Mouse (Mus musculus) small intestine, adult 10 weeks (tissue): ENCODE data around the gene Naaladl1. TPM values are rescaled to one million over a fixed set of nuclear protein-coding genes. Genes with fewer than 3 reads are reported as not detected.

ENCODE experiments used
- polyA plus RNA-seq: library from polyadenylated mRNA; stranded (reverse); fragments of 350-450 nt; fragmentation: Illumina TruSeq; extraction: RNeasy Lipid Tissue Mini Kit (QIAGEN cat#74804); gene quantifications from one replicate; pipeline ENCODE4 v1.2.3, GENCODE M21; 2014; ENCODE audit warnings: low replicate concordance

Gene Naaladl1
- polyA plus RNA-seq: 3.8 TPM

DNA sequence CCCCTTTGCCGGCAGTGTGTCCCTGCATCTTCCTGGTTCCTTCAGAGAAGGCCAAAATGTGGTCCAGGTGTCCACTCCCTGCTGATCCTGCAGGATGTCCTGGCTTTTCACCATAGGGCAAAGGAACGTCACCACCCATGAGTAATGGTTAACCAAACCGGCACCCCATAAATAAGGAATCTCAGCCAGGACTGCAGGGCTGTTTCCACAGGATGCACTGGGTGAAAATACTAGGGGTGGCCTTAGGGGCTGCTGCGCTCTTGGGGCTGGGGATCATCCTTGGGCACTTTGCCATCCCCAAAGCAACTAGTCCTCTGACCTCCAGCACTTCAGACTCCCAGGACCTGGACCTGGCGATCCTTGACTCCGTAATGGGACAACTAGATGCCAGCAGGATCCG, at the start of gene Naaladl1:
Naaladl1 (plus strand) TSS at position 197 of the 400 bp plus-strand sequence.

DNA sequence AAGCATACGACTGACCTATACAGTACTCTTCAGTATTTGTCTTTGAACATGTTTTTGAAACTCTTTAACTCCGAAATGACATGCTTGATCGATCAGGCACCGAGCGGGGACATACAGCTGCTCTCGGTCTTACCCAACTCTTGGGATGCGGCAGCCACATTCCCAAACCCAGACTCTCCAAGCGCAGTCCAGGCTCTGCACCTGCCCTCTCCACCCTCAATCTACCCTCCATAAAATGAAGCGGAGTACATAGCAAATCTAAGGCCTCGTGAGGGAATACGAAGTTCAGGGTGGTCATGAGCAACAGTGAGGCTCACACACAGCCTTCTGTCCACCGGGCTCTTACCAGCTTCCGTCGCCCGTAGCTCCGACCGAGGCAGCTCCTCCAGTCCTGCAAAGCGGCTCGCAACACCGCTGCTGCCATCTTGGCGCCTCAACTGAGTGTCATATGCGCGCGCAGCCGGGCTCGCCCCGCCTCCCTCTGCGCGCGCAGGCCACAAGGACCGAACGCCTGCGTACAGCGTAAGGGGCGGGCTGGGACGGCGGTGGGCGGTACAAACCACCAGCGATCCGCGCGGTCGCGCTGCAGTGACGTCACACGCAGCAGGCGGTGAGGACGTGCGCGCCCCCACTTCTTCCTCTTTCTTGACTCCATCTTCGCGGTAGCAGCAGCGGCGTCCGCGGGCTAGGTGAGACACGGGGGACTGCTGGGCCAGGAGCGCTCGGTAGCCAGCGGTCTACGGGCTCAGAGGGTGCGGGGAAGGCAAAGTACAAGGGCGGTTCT, 48.1 kb upstream of the Naaladl1 start, which contains the start of the genes Mrpl49 and Fau:
Mrpl49 (minus strand) TSS at position 473 of the 784 bp plus-strand sequence.
Fau (plus strand) TSS at position 532 of the 784 bp plus-strand sequence.

DNA sequence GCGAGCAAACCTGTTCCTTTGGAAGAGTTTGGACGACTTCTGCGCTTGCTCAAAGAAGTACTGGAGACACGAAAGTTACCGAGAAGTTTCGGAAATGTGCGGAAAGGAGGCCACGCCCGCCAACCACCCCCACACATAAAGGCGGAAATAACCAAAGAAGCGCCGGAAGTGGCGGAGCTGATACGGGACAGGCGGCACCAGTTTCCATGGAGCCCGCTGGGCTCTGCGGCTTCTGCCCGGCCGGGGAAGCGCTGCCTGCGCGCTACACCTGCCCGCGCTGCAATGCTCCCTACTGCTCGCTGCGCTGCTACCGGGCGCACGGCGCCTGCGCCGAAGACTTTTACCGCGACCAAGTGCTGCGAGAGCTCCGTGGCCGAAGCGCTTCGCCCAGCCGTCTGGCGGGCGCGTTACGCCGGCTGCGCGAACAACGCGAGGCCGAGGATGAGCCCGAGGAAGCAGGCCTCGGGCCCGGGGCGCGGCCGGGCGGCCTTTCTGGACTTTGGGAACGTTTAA, 44.5 kb upstream of the Naaladl1 start, which contains the start of gene Znhit2:
Znhit2 (plus strand) TSS at position 172 of the 513 bp plus-strand sequence.

DNA sequence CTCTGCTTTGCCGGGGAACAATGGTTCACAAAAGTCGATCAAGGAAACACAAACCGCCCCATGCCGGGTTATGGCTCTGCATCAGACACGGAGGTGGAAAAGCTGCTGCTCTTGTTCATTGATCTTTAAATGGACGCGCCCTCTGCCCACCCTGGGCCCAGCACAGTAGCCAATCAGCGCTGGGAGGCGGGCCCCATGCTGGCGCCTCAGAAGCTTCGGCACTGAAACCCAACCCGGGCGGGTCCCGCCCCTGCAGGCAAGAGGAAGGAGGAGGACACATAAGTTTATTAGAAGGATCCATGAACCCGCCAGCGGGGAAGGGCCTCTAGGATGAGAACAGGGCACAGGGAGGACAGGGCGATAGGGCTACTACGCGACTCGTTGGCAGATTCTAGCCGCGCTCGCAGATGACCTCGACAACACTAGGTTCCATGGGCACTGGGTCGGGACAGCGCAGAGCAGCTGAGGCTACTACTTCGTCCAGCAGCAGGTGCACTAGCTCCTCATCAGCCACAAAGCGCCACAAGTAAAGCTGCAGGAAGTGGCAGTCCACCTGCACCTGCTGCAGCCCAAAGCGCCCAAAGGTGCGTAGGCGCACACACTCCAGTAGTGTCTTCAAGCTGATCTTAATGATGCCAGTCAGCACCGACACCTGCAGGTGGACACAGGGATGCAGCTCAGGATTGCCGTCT, 37.7 kb upstream of the Naaladl1 start, which contains the start of gene Tm7sf2:
Tm7sf2 (minus strand) TSS at position 650 of the 692 bp plus-strand sequence.

DNA sequence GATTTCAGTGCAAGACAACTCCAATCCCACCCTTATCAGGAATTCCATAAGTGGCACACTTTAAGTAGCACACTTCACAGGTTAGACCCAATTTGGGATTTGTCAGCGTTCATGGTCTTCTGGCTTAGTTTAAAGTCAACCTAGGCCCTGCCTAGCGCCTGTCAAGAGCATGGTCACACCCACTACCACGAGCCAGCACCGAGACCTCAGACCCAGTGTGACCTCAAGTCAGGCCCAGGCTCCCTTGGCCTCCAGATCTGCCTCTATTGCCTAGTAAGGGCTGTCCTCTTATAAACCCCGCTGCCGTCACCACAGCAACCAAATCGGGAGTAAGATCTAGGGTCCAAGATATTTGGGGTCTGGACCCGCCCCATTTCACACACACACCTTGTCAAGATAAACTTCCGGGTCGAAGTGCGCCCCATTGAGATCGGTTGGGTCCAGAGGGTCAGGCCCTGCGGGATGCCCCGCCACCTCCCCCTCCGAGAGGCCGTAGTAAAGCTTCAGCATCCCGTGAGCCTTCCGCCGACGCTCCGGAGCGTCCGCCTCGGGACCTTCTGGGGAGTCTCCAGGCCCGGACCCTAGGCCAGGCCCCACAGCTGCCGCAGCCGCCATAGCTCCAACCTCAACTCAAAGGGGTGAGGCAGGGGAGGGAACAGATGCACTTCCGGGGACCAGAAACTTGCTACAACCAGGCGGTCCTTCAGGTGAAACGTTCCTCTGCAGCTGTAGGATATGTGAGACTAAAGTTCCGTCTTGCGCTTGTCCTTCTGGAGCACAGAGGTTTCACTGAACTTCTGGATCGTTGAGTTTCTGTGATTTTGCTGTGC, 28.8 kb upstream of the Naaladl1 start, which contains the start of gene Vps51:
Vps51 (minus strand) TSS at position 668 of the 830 bp plus-strand sequence.

DNA sequence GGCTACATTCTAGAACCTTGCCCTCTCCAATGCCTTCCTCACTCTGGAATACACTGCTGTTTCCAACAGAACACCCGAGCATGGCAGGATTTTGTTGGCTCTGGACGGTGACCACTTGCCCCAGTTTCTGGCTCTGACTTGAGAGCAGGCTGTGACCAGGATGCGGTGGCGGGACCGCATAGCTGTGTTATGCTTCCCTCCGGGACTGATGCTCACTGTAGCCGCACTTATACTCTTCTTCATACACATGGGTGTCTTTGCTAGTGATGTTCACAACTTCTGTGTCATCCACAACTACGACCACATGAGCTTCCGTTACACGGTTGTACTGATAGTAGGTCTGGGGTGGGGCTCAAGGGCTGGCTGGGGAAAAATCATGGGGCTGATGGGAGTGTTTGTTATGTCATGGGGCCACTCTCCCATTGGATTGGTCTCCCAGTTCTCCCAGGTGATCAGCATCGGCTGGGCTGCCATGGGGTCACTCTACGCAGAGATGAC, 25.6 kb upstream of the Naaladl1 start, which contains the start of gene Tmem262:
Tmem262 (plus strand) TSS at position 51 of the 498 bp plus-strand sequence.

DNA sequence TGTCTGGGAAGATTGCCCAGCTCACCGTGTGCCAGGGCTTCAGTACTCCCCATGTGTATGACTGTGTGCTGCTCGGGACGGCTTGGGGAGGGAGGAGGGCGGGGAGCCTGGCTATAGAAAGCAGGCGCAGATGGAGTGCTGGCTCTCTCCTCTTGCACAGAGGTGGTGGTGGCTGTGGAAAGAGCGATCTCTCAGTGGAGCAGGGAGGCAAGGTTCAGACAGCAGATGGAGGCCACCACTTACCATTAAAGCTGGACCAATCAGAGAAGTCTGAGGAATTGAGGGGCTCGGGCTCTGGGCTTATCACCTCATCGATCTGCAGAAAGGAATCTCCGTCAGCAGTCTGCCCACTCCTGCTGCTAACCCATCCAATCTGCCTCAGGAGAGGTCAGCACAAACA, 23.4 kb upstream of the Naaladl1 start, which contains the start of gene Gm28374:
Gm28374 (minus strand) TSS at position 101 of the 400 bp plus-strand sequence.

DNA sequence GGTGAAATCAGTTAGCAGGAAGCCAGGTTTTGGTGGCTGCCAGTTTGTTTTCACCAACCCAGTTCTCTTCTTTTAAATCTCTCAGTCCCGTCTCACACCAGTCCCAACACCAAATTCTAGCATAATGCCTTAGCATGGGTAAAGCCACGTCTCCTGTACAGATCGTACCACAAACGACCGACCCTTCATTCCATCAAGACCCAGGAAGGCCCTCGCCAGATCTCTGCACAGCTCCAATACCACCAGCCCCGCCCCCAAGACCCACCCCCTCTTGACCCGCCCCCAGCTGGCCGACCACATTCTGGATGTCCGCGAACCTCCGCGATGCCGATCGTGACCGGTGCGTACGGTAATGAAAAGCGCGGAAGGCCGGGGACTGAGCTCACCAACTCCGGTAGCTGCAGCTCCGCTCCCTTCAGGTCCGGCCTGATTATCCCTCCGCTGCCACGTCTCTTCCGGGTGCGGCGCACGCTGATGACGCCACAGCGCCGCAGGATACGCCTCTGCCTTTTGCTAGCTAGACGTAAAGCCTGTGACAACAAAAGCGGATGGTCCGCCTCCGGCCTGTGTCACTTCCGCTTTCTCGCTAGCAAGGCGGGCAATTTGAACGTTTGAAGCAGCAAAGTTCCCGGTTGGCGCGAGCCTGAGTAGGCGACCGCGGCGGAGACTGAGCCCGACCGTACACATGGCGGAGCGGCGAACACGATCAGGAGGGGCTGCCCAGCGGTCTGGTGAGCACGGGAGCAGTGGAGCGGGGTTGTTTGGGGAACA, 20.9 kb upstream of the Naaladl1 start, which contains the start of the genes Zfpl1 and Cdca5:
Zfpl1 (minus strand) TSS at position 479 of the 771 bp plus-strand sequence.
Cdca5 (plus strand) TSS at position 506 of the 771 bp plus-strand sequence.

DNA sequence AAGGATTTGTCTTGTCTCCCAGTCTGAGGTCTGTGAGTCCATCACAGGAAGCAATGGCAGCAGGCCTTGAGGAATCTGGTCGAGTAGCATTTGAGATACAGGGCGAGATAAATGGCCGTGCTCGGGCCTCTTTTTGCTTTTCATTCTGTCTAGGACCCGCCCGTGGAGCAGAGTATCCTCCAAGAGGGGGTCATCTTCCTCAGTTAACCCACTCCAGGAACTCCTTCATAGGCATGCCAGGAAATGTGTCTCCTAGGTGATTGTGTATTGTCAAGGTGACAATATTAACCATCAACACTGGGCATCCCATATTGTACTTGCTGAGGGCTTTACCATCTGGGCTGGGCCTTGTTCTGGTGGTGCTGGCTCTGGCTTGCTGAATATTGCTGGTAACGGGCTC, 11.5 kb upstream of the Naaladl1 start, which contains the start of gene AC131692.1:
AC131692.1 (plus strand) TSS at position 301 of the 400 bp plus-strand sequence.

DNA sequence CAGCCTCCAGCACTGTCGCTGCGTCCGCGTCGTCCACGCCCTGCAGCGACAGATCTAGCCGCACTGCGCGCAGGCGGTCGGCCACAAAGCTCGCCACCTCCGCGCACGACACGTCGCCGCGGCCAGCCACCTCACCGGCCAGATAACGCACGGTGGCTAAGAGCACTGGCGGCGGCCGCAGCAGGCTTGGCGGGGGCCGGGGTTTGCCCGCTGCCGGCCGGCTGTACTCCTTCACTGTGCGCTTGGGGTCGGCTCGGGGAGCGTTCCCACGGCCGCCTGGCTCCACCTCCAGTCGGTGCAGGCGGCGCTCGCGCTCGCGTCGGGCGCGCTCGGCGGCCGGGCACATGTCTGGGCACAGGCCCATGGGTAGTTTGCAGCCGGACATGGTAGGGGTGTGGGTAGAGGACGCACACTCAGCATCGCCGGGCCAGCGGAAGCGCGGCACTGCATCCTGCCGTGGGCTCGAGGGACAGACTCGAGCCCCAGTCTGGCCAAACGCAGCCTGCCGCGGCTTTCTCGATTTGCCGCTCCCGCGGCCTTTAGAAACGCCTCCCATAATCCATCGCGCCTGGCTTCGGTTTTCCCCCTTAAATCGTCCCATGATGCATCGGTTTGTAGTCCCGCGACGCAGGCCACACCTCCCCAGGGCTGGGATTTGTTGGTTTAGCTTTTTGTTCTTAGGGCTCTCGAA, 12.5 kb downstream of the Naaladl1 start, which contains the start of gene Sac3d1:
Sac3d1 (minus strand) TSS at position 665 of the 691 bp plus-strand sequence.

DNA sequence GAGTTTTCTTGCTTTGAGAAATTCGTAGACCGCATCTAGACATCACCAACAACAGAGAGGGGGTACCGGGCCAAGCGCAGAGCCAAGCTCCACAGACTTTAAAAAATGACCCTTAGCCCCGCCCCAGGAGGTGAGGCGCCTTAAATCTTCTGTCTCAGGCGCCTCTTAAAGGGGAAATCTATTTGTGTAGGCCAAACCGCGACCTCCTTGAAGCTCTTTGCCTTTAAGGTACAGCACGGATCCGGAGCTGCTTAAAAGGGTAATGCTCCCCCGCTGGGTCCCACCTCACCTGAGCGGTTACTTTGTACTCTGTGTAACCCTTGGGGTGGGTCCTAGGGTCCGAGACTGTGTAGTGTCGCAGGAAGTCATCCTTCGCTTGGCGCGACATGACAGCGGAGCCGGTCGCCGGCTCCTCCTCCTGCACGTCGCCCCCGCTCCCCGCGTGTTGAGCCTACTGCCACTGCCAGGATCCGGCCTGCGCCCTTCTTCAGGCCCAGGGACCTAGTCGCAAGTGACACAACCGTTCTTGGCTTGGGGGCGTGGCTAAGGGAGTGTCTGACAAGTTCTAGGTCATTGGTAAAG, 22.3 kb downstream of the Naaladl1 start, which contains the start of gene Snx15:
Snx15 (minus strand) TSS at position 545 of the 582 bp plus-strand sequence.

DNA sequence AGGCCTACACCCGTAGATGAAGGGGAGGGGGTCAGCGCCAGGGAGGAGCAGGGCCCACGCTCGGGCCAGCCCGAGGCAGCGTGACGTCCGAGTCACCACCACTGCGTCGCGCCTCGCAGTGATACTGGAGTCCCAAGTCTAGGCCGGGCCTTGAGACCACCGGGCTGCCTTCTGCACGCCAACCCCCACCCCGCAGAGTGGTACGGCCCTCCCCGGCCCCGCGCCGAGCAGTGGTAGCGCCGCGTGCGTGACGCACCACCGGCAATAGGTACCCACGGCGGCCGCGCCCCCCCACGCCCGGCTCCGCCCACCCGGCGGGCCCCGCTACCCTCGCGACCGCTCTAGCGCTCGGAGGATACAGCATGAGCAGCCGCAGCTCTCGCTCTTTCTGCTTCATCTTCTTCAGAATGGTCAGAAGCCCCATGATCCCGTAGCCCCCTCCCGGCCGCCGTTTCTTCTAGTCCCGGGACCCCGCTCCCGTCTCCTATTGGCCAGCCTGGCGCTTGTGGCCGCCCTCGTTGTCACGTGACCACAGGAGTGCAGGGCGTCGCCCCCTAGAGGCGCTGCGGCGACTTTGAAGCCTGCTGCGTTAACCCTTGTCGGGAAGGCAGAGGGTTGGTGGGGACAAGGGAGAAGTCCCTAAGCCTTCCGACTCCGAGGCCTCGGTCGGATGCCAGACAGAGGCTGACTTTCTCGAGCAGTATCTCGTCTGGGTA, 35.3 kb downstream of the Naaladl1 start, which contains the start of gene Batf2:
Batf2 (plus strand) TSS at position 306 of the 716 bp plus-strand sequence.

DNA sequence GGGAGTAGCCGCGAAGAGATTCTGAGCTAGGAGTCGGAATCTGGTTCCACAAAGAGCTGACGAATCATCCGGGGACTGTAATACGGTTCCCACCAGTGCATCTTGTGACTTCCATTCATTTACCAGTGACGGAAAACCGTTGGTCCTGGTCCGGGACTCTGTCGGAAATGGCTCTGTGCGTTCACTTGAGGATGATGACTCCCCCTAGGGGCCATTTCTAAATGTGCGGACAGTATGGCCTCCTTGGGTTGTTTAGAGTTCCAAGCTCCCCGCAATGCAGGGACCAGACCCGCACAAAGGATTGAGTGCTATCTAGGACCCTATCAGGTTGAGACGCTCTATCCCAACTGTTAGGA, 35.8 kb downstream of the Naaladl1 start, which contains the start of gene Arl2:
Arl2 (minus strand) TSS at position 155 of the 356 bp plus-strand sequence.

Other genes with a start within 250 kb of the Naaladl1 start
- gene Frmd8, start 230.5 kb upstream of the Naaladl1 start, polyA plus RNA-seq: 6.4 TPM
- 29.7 TPM for gene Slc25a45, start 228.0 kb upstream of the Naaladl1 start, polyA plus RNA-seq
- gene Tigd3, start 211.6 kb upstream of the Naaladl1 start, polyA plus RNA-seq: 0.97 TPM
- gene Dpf2, start 192.8 kb upstream of the Naaladl1 start, polyA plus RNA-seq: 8.6 TPM
- 2.5 TPM for gene Cdc42ep2, start 181.0 kb upstream of the Naaladl1 start, polyA plus RNA-seq
- 4.1 TPM for gene Pola2, start 141.6 kb upstream of the Naaladl1 start, polyA plus RNA-seq
- not detected for gene Slc22a20, start 119.6 kb upstream of the Naaladl1 start, polyA plus RNA-seq
- gene Capn1, start 89.9 kb upstream of the Naaladl1 start, polyA plus RNA-seq: 1.9 TPM
- 0.97 TPM for gene Syvn1, start 59.2 kb upstream of the Naaladl1 start, polyA plus RNA-seq
- 21.3 TPM for gene Mrpl49, start 48.0 kb upstream of the Naaladl1 start, polyA plus RNA-seq
- gene Fau, start 47.9 kb upstream of the Naaladl1 start, polyA plus RNA-seq: 4.9 TPM
- gene Znhit2, start 44.6 kb upstream of the Naaladl1 start, polyA plus RNA-seq: not detected
- gene Tm7sf2, start 37.4 kb upstream of the Naaladl1 start, polyA plus RNA-seq: 0.97 TPM
- gene Vps51, start 28.6 kb upstream of the Naaladl1 start, polyA plus RNA-seq: 9.3 TPM
- not detected for gene Tmem262, start 25.7 kb upstream of the Naaladl1 start, polyA plus RNA-seq
- gene Gm28374, start 23.5 kb upstream of the Naaladl1 start, polyA plus RNA-seq: not detected
- gene Zfpl1, start 20.8 kb upstream of the Naaladl1 start, polyA plus RNA-seq: not detected
- gene Cdca5, start 20.8 kb upstream of the Naaladl1 start, polyA plus RNA-seq: 2.1 TPM
- gene AC131692.1, start 11.4 kb upstream of the Naaladl1 start, polyA plus RNA-seq: not detected
- gene Sac3d1, start 12.9 kb downstream of the Naaladl1 start, polyA plus RNA-seq: not detected
- 4.0 TPM for gene Snx15, start 22.5 kb downstream of the Naaladl1 start, polyA plus RNA-seq
- gene Batf2, start 35.2 kb downstream of the Naaladl1 start, polyA plus RNA-seq: 0.41 TPM
- 1.0 TPM for gene Arl2, start 35.8 kb downstream of the Naaladl1 start, polyA plus RNA-seq
- gene Majin, start 78.6 kb downstream of the Naaladl1 start, polyA plus RNA-seq: 0.37 TPM
- gene Gpha2, start 120.6 kb downstream of the Naaladl1 start, polyA plus RNA-seq: not detected
- gene Ppp2r5b, start 130.1 kb downstream of the Naaladl1 start, polyA plus RNA-seq: 0.30 TPM
- gene Atg2a, start 135.9 kb downstream of the Naaladl1 start, polyA plus RNA-seq: 0.07 TPM
- gene Ehd1, start 170.9 kb downstream of the Naaladl1 start, polyA plus RNA-seq: 22.8 TPM
- 4.0 TPM for gene Cdc42bpg, start 200.7 kb downstream of the Naaladl1 start, polyA plus RNA-seq
- gene Men1, start 229.2 kb downstream of the Naaladl1 start, polyA plus RNA-seq: 3.2 TPM
- 3.2 TPM for gene Map4k2, start 235.4 kb downstream of the Naaladl1 start, polyA plus RNA-seq